Mouse (Mus musculus) bone marrow macrophage, adult 2 months (primary cell): ENCODE results near the gene Ice2.

Source experiments
- CTCF ChIP-seq: IDR thresholded peaks from 2 replicates; pipeline ENCODE4 v1.5.1; 2012; ENCODE audit warnings: low read depth, mild to moderate bottlenecking, low read length, moderate library complexity
- POLR2A ChIP-seq: IDR thresholded peaks from 2 replicates; pipeline ENCODE4 v1.6.1; 2012; ENCODE audit warnings: mild to moderate bottlenecking, low read depth, low read length, borderline replicate concordance

GRCm38 (mm10) chr9:69404671-69405070, 7.0 kb downstream of the Ice2 start:
- TF ChIP-seq CTCF (no peak), POLR2A (no peak)
